Mouse (Mus musculus) spleen, embryonic (tissue): Measurements from ENCODE around the gene Scn11a.

Experiments
- CTCF ChIA-PET: fragments of 350-600 bp; sonication (Branson Sonifier 250); formaldehyde crosslinking; loops from one replicate; lab custom pipeline; 2022; lab: Charles Lee

The Scn11a gene

GRCm38 (mm10) chr9:119825297-119825696 lies at the start of gene Scn11a:
Scn11a (minus strand) TSS chr9:119825456.
- CTCF ChIA-PET, result no interaction called here

GRCm38 (mm10) chr9:119854170-119854569 lies 28.9 kb upstream of the Scn11a start:
- CTCF ChIA-PET, result no interaction called here

GRCm38 (mm10) chr9:119853071-119853846 lies 28.0 kb upstream of the Scn11a start:
- CTCF ChIA-PET, result interaction anchor here (0.7 kb wide), 1 partner anchor 1856 kb away, joined by 3 read pairs; no protein-coding TSS in a partner anchor

- CTCF ChIA-PET, result interaction anchor here (0.7 kb wide), 1 partner anchor 1855 kb away, joined by 3 read pairs; no protein-coding TSS in a partner anchor
These were observed 27.2 kb upstream of the Scn11a start for GRCm38 (mm10) chr9:119852347-119853030.

GRCm38 (mm10) chr9:119849214-119849613 lies 24.0 kb upstream of the Scn11a start:
- CTCF ChIA-PET, result no interaction called here

- CTCF ChIA-PET, result no interaction called here
These were observed 23.4 kb upstream of the Scn11a start for GRCm38 (mm10) chr9:119848671-119849070.

GRCm38 (mm10) chr9:119847187-119847586 lies 21.9 kb upstream of the Scn11a start:
- CTCF ChIA-PET, result no interaction called here

GRCm38 (mm10) chr9:119844724-119845123 lies 19.5 kb upstream of the Scn11a start:
- CTCF ChIA-PET, result no interaction called here

GRCm38 (mm10) chr9:119843549-119843948 lies 18.3 kb upstream of the Scn11a start:
- CTCF ChIA-PET, result no interaction called here

- CTCF ChIA-PET, result no interaction called here
These were observed 17.4 kb upstream of the Scn11a start for GRCm38 (mm10) chr9:119842541-119843169.

- CTCF ChIA-PET, result no interaction called here
These were observed 16.8 kb upstream of the Scn11a start for GRCm38 (mm10) chr9:119842091-119842490.

GRCm38 (mm10) chr9:119841159-119841558 lies 15.9 kb upstream of the Scn11a start:
- CTCF ChIA-PET, result no interaction called here

- CTCF ChIA-PET, result no interaction called here
These were observed 10.4 kb upstream of the Scn11a start for GRCm38 (mm10) chr9:119835581-119836125.

GRCm38 (mm10) chr9:119831001-119831400 lies 5.7 kb upstream of the Scn11a start:
- CTCF ChIA-PET, result no interaction called here

GRCm38 (mm10) chr9:119823722-119824121 lies 1.5 kb downstream of the Scn11a start:
- CTCF ChIA-PET, result no interaction called here

GRCm38 (mm10) chr9:119813631-119814030 lies 11.6 kb downstream of the Scn11a start:
- CTCF ChIA-PET, result no interaction called here

- CTCF ChIA-PET, result no interaction called here
These were observed 18.8 kb downstream of the Scn11a start for GRCm38 (mm10) chr9:119806491-119806890.

- CTCF ChIA-PET, result no interaction called here
These were observed 20.8 kb downstream of the Scn11a start for GRCm38 (mm10) chr9:119804501-119804847.

GRCm38 (mm10) chr9:119803845-119804500 lies 21.3 kb downstream of the Scn11a start:
- CTCF ChIA-PET, result no interaction called here

GRCm38 (mm10) chr9:119803169-119803827 lies 22.0 kb downstream of the Scn11a start:
- CTCF ChIA-PET, result no interaction called here

GRCm38 (mm10) chr9:119801460-119801859 lies 23.8 kb downstream of the Scn11a start:
- CTCF ChIA-PET, result no interaction called here
